Mouse (Mus musculus): ENCODE data around the gene Rps6ka2. TPM values are rescaled to one million over a fixed set of nuclear protein-coding genes. Genes with fewer than 3 reads are reported as not detected.

The Rps6ka2 gene
- polyA plus RNA-seq, 1 experiment from 2014 or later, result 19.9 TPM

- POLR2A ChIA-PET, result interaction anchor here (0.6 to 1.2 kb wide), 3 partner anchors 9 to 23 kb away, joined by 3 read pairs; no protein-coding TSS in a partner anchor
- no peak for TF ChIP-seq CTCF (IDR thresholded peaks at IDR 0.05)
- in situ Hi-C loops (cut with MboI; ENCODE audit: low pct_unique_long_range_greater_than_20kb), result no loop called here
- DNase-seq (ENCODE audit: low read depth, low spot score) (no peak), ATAC-seq (no peak)
- CTCF ChIA-PET, result no interaction called here
- H3K27me3 ChIP-seq, result no peaks in the 10 kb centered on the region
Observed at GRCm38 (mm10) chr17:7219044-7219718, 49.3 kb downstream of the Rps6ka2 start.

GRCm38 (mm10) chr17:7221310-7221709 lies 51.4 kb downstream of the Rps6ka2 start:
- TF ChIP-seq CTCF (IDR thresholded peaks at IDR 0.05), result no peak
- ATAC-seq (no peak), DNase-seq (ENCODE audit: low read depth, low spot score) (no peak)
- ChIA-PET CTCF (no interaction called here), POLR2A (no interaction called here)
- in situ Hi-C loops (cut with MboI; ENCODE audit: low pct_unique_long_range_greater_than_20kb), result no loop called here
- H3K27me3 ChIP-seq, result no peaks in the 10 kb centered on the region

- CTCF ChIA-PET, result no interaction called here
- DNase-seq (ENCODE audit: low read depth, low spot score), result no peak
- TF ChIP-seq CTCF (IDR thresholded peaks at IDR 0.05), result no peak
- POLR2A ChIA-PET, result no interaction called here
- in situ Hi-C loops (cut with MboI; ENCODE audit: low pct_unique_long_range_greater_than_20kb), result no loop called here
- no peak for ATAC-seq
- no peaks in the 10 kb centered on the region for H3K27me3 ChIP-seq
Observed at GRCm38 (mm10) chr17:7222198-7222597, 52.3 kb downstream of the Rps6ka2 start.

GRCm38 (mm10) chr17:7228545-7228944 lies 58.6 kb downstream of the Rps6ka2 start:
- no peak for ATAC-seq
- in situ Hi-C loops (cut with MboI; ENCODE audit: low pct_unique_long_range_greater_than_20kb), result no loop called here

GRCm38 (mm10) chr17:7231312-7231711 lies 61.4 kb downstream of the Rps6ka2 start:
- no peak for ATAC-seq
- in situ Hi-C loops (cut with MboI; ENCODE audit: low pct_unique_long_range_greater_than_20kb), result no loop called here
- CTCF ChIA-PET, result no interaction called here

More at GRCm38 (mm10) chr17:7228545-7228944, 58.6 kb downstream of the Rps6ka2 start:
- no peak for DNase-seq (ENCODE audit: low read depth, low spot score)
- TF ChIP-seq CTCF (IDR thresholded peaks at IDR 0.05), result no peak
- CTCF ChIA-PET, result no interaction called here
- POLR2A ChIA-PET, result no interaction called here
- no peaks in the 10 kb centered on the region for H3K27me3 ChIP-seq

GRCm38 (mm10) chr17:7231790-7232189 lies 61.9 kb downstream of the Rps6ka2 start:
- H3K27me3 ChIP-seq, result no peaks in the 10 kb centered on the region
- in situ Hi-C loops (cut with MboI; ENCODE audit: low pct_unique_long_range_greater_than_20kb), result no loop called here
- ATAC-seq (no peak), DNase-seq (ENCODE audit: low read depth, low spot score) (no peak)
- TF ChIP-seq CTCF (IDR thresholded peaks at IDR 0.05), result no peak
- CTCF ChIA-PET, result no interaction called here
- POLR2A ChIA-PET, result interaction anchor here (0.9 kb wide), 1 partner anchor 9 kb away, joined by 4 read pairs; no protein-coding TSS in a partner anchor

More at GRCm38 (mm10) chr17:7231312-7231711, 61.4 kb downstream of the Rps6ka2 start:
- no peak for DNase-seq (ENCODE audit: low read depth, low spot score)
- no peaks in the 10 kb centered on the region for H3K27me3 ChIP-seq
- POLR2A ChIA-PET, result interaction anchor here (0.9 kb wide), 1 partner anchor 10 kb away, joined by 4 read pairs; no protein-coding TSS in a partner anchor
- no peak for TF ChIP-seq CTCF (IDR thresholded peaks at IDR 0.05)

GRCm38 (mm10) chr17:7232400-7232799 lies 62.5 kb downstream of the Rps6ka2 start:
- ChIA-PET CTCF (no interaction called here), POLR2A (no interaction called here)
- no peak for ATAC-seq
- no peak for DNase-seq (ENCODE audit: low read depth, low spot score)
- no peaks in the 10 kb centered on the region for H3K27me3 ChIP-seq
- in situ Hi-C loops (cut with MboI; ENCODE audit: low pct_unique_long_range_greater_than_20kb), result no loop called here
- TF ChIP-seq CTCF (IDR thresholded peaks at IDR 0.05), result no peak

GRCm38 (mm10) chr17:7233197-7233596 lies 63.3 kb downstream of the Rps6ka2 start:
- TF ChIP-seq CTCF (IDR thresholded peaks at IDR 0.05), result no peak
- in situ Hi-C loops (cut with MboI; ENCODE audit: low pct_unique_long_range_greater_than_20kb), result no loop called here
- ChIA-PET POLR2A (no interaction called here), CTCF (no interaction called here)
- no peaks in the 10 kb centered on the region for H3K27me3 ChIP-seq
- DNase-seq (ENCODE audit: low read depth, low spot score) (no peak), ATAC-seq (no peak)

GRCm38 (mm10) chr17:7237706-7238105 lies 67.8 kb downstream of the Rps6ka2 start:
- no peaks in the 10 kb centered on the region for H3K27me3 ChIP-seq
- ChIA-PET CTCF (no interaction called here), POLR2A (no interaction called here)
- ATAC-seq (no peak), DNase-seq (ENCODE audit: low read depth, low spot score) (no peak)
- in situ Hi-C loops (cut with MboI; ENCODE audit: low pct_unique_long_range_greater_than_20kb), result no loop called here
- TF ChIP-seq CTCF (IDR thresholded peaks at IDR 0.05), result no peak

GRCm38 (mm10) chr17:7238766-7239165 lies 68.9 kb downstream of the Rps6ka2 start:
- POLR2A ChIA-PET, result no interaction called here
- no peaks in the 10 kb centered on the region for H3K27me3 ChIP-seq
- DNase-seq (ENCODE audit: low read depth, low spot score) (no peak), ATAC-seq (no peak)
- CTCF ChIA-PET, result no interaction called here
- no peak for TF ChIP-seq CTCF (IDR thresholded peaks at IDR 0.05)
- in situ Hi-C loops (cut with MboI; ENCODE audit: low pct_unique_long_range_greater_than_20kb), result no loop called here

GRCm38 (mm10) chr17:7240526-7240925 lies 70.6 kb downstream of the Rps6ka2 start:
- no peaks in the 10 kb centered on the region for H3K27me3 ChIP-seq
- no peak for ATAC-seq
- in situ Hi-C loops (cut with MboI; ENCODE audit: low pct_unique_long_range_greater_than_20kb), result no loop called here
- ChIA-PET CTCF (no interaction called here), POLR2A (no interaction called here)
- TF ChIP-seq CTCF (IDR thresholded peaks at IDR 0.05), result no peak
- DNase-seq (ENCODE audit: low read depth, low spot score), result no peak

- ChIA-PET POLR2A (no interaction called here), CTCF (no interaction called here)
- ATAC-seq, result no peak
- no peaks in the 10 kb centered on the region for H3K27me3 ChIP-seq
- no peak for DNase-seq (ENCODE audit: low read depth, low spot score)
- no peak for TF ChIP-seq CTCF (IDR thresholded peaks at IDR 0.05)
- in situ Hi-C loops (cut with MboI; ENCODE audit: low pct_unique_long_range_greater_than_20kb), result no loop called here
Observed at GRCm38 (mm10) chr17:7245078-7245477, 75.2 kb downstream of the Rps6ka2 start.

All from Patski (cell line).